Mouse (Mus musculus): Measurements from ENCODE around the gene Sorcs1. TPM values are rescaled to one million over a fixed set of nuclear protein-coding genes. Genes with fewer than 3 reads are reported as not detected.
A peak's percentile ranks its signal among the peaks of the same experiment; 100 is the strongest.

The Sorcs1 gene
- polyA plus RNA-seq, 1 experiment from 2014 or later, result 4.7 TPM

- ATAC-seq (ENCODE audit: low FRiP score) (no peak), DNase-seq (ENCODE audit: low spot score) (no peak)
- no peaks in the 10 kb centered on the region for H3K4me1 ChIP-seq (replicated peaks; ENCODE audit: control insufficient read depth, insufficient read depth, low read length)
- no peak overlapping the region for H3K27ac ChIP-seq (ENCODE audit: low read depth, low read length)
- WGBS, result 81% methylated on average over 2 of the region's 2 CpGs
- no peak overlapping the region for H3K4me3 ChIP-seq (ENCODE audit: low read depth, low read length)
- H3K9ac ChIP-seq (ENCODE audit: low read depth, low read length), result no peak overlapping the region
- no peak overlapping the region for H3K4me2 ChIP-seq (replicated peaks; ENCODE audit: low read depth, low read length)
- no peaks in the 10 kb centered on the region for H3K9me3 ChIP-seq (ENCODE audit: control insufficient read depth, low read length)
- H3K27me3 ChIP-seq (ENCODE audit: control insufficient read depth, insufficient read depth, low read length), result no peaks in the 10 kb centered on the region
- H3K36me3 ChIP-seq (ENCODE audit: control insufficient read depth, insufficient read depth, low read length), result no peaks in the 10 kb centered on the region
Observed at GRCm38 (mm10) chr19:50307046-50307445, 371.4 kb downstream of the Sorcs1 start.

GRCm38 (mm10) chr19:50294205-50294604, 384.2 kb downstream of the Sorcs1 start:
- Histone ChIP-seq H3K4me2 (replicated peaks; ENCODE audit: low read depth, low read length) (no peak overlapping the region), H3K4me3 (ENCODE audit: low read depth, low read length) (no peak overlapping the region), H3K27me3 (ENCODE audit: control insufficient read depth, insufficient read depth, low read length) (no peaks in the 10 kb centered on the region), H3K36me3 (ENCODE audit: control insufficient read depth, insufficient read depth, low read length) (no peaks in the 10 kb centered on the region), H3K27ac (ENCODE audit: low read depth, low read length) (no peak overlapping the region), H3K9me3 (ENCODE audit: control insufficient read depth, low read length) (no peaks in the 10 kb centered on the region), H3K9ac (ENCODE audit: low read depth, low read length) (no peak overlapping the region), H3K4me1 (replicated peaks; ENCODE audit: control insufficient read depth, insufficient read depth, low read length) (no peaks in the 10 kb centered on the region)
- DNase-seq (ENCODE audit: low spot score) (no peak), ATAC-seq (ENCODE audit: low FRiP score) (no peak)
- WGBS, result 92% methylated on average over 7 of the region's 7 CpGs

- no peaks in the 10 kb centered on the region for H3K36me3 ChIP-seq (ENCODE audit: control insufficient read depth, insufficient read depth, low read length)
- H3K27me3 ChIP-seq (ENCODE audit: control insufficient read depth, insufficient read depth, low read length), result no peaks in the 10 kb centered on the region
- H3K9me3 ChIP-seq (ENCODE audit: control insufficient read depth, low read length), result no peaks in the 10 kb centered on the region
- H3K27ac ChIP-seq (ENCODE audit: low read depth, low read length), result no peak overlapping the region
- DNase-seq (ENCODE audit: low spot score) (peak; percentile 64), ATAC-seq (ENCODE audit: low FRiP score) (no peak)
- no peak overlapping the region for H3K4me3 ChIP-seq (ENCODE audit: low read depth, low read length)
- H3K4me2 ChIP-seq (replicated peaks; ENCODE audit: low read depth, low read length), result no peak overlapping the region
- H3K4me1 ChIP-seq (replicated peaks; ENCODE audit: control insufficient read depth, insufficient read depth, low read length), result no peaks in the 10 kb centered on the region
- WGBS, result 88% methylated on average over 1 of the region's 1 CpGs
- H3K9ac ChIP-seq (ENCODE audit: low read depth, low read length), result no peak overlapping the region
Observed at GRCm38 (mm10) chr19:50264450-50264849, 414.0 kb downstream of the Sorcs1 start.

DNA sequence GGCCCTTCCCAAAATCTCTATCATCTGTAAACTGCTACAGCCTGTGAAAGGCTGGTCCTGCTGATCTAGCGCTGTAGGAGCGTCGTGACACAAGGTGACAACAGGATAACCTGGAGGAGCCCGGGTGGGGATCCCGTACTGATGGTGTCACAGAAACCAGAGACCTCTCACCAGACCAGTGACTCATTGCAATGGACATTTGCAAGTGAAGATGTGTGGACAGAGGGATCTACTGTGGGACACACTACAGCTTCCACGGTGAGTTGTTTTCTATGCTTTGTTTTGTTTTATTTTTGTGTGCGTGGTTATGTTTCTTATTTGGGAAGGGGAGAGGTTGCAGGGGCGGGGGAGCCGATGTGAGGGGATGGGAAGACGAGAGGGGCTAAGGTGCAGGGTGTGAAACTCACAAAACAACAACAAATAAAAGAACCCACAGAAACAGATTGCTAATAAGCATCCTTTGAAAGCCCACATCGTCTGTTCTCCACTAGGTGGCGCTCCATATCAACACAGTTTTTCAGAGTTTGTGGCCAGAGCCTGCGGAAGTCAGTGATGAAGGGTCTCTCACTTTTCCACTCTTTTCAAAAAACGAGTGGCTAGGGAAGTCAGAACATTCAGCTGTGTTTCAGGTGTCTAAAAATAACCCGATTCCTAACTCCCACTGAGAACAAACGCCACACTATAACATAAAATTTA, 419.6 kb downstream of the Sorcs1 start:
- ATAC-seq (ENCODE audit: low FRiP score) (peak; percentile 45; the same call in 1 of the 2 replicates), DNase-seq (ENCODE audit: low spot score) (peak; percentile 82)
- Histone ChIP-seq H3K4me1 (replicated peaks; ENCODE audit: control insufficient read depth, insufficient read depth, low read length) (no peaks in the 10 kb centered on the region), H3K4me2 (replicated peaks; ENCODE audit: low read depth, low read length) (no peak overlapping the region), H3K36me3 (ENCODE audit: control insufficient read depth, insufficient read depth, low read length) (no peaks in the 10 kb centered on the region), H3K27me3 (ENCODE audit: control insufficient read depth, insufficient read depth, low read length) (no peaks in the 10 kb centered on the region), H3K9me3 (ENCODE audit: control insufficient read depth, low read length) (no peaks in the 10 kb centered on the region), H3K4me3 (ENCODE audit: low read depth, low read length) (no peak overlapping the region), H3K9ac (ENCODE audit: low read depth, low read length) (no peak overlapping the region), H3K27ac (ENCODE audit: low read depth, low read length) (no peak overlapping the region)
- 44% methylated on average over 16 of the region's 16 CpGs for WGBS

DNA sequence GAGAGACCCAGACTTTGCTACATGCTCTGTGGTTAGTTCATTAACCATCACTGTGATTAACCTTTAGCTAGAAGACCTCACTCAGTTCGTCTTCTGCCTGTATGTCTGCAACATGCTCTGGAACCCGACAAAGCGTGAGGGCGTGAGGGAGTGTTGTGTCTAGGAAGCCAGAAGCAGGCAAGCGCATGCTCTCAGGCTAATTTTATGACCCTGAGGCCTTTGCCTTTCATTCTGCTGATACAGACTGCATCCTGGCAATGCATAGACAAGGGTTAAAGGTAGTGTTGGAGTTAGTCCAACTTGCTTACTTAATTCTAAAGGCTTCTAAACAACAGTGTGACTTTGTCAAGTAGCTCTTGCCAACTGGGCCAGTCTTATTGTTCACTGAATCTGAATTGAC, 458.0 kb downstream of the Sorcs1 start:
- Histone ChIP-seq H3K4me2 (replicated peaks; ENCODE audit: low read depth, low read length) (no peak overlapping the region), H3K4me1 (replicated peaks; ENCODE audit: control insufficient read depth, insufficient read depth, low read length) (no peaks in the 10 kb centered on the region), H3K27me3 (ENCODE audit: control insufficient read depth, insufficient read depth, low read length) (no peaks in the 10 kb centered on the region), H3K9ac (ENCODE audit: low read depth, low read length) (no peak overlapping the region), H3K36me3 (ENCODE audit: control insufficient read depth, insufficient read depth, low read length) (no peaks in the 10 kb centered on the region), H3K4me3 (ENCODE audit: low read depth, low read length) (no peak overlapping the region), H3K27ac (ENCODE audit: low read depth, low read length) (no peak overlapping the region), H3K9me3 (ENCODE audit: control insufficient read depth, low read length) (no peaks in the 10 kb centered on the region)
- DNase-seq (ENCODE audit: low spot score), result no peak
- no peak for ATAC-seq (ENCODE audit: low FRiP score)
- WGBS, result 82% methylated on average over 5 of the region's 5 CpGs

GRCm38 (mm10) chr19:50214466-50215228, 463.8 kb downstream of the Sorcs1 start:
- DNase-seq (ENCODE audit: low spot score) (peak; percentile 7), ATAC-seq (ENCODE audit: low FRiP score) (peak; percentile 71; the same call in 1 of the 2 replicates)
- Histone ChIP-seq H3K4me1 (replicated peaks; ENCODE audit: control insufficient read depth, insufficient read depth, low read length) (no peaks in the 10 kb centered on the region), H3K4me2 (replicated peaks; ENCODE audit: low read depth, low read length) (no peak overlapping the region), H3K27me3 (ENCODE audit: control insufficient read depth, insufficient read depth, low read length) (no peaks in the 10 kb centered on the region), H3K27ac (ENCODE audit: low read depth, low read length) (no peak overlapping the region), H3K36me3 (ENCODE audit: control insufficient read depth, insufficient read depth, low read length) (no peaks in the 10 kb centered on the region), H3K9ac (ENCODE audit: low read depth, low read length) (no peak overlapping the region), H3K9me3 (ENCODE audit: control insufficient read depth, low read length) (no peaks in the 10 kb centered on the region), H3K4me3 (ENCODE audit: low read depth, low read length) (no peak overlapping the region)
- WGBS, result 39% methylated on average over 7 of the region's 7 CpGs

DNA sequence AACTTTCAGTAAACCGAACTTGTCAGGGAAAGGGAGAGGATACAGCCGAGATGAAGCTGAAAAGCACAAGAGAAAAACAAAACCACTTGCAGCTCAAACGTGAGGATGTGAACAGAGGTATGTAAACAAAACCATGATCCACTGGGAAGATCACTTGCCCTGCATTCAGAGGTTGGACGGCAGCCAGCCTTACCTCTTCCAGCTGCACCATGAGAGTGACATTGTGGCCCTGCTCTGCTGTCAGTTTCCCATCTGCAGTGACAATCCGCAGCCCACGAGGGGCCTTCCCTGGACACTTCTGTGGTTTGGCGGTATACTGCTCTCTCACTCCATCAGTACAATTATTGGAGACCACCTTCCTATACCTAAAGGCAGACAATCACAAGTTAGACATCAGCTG, 468.0 kb downstream of the Sorcs1 start:
- no peak for ATAC-seq (ENCODE audit: low FRiP score)
- DNase-seq (ENCODE audit: low spot score), result no peak
- H3K4me1 ChIP-seq (replicated peaks; ENCODE audit: control insufficient read depth, insufficient read depth, low read length), result no peaks in the 10 kb centered on the region
- no peak overlapping the region for H3K4me3 ChIP-seq (ENCODE audit: low read depth, low read length)
- no peak overlapping the region for H3K9ac ChIP-seq (ENCODE audit: low read depth, low read length)
- WGBS, result 57% methylated on average over 7 of the region's 7 CpGs
- no peaks in the 10 kb centered on the region for H3K36me3 ChIP-seq (ENCODE audit: control insufficient read depth, insufficient read depth, low read length)
- H3K4me2 ChIP-seq (replicated peaks; ENCODE audit: low read depth, low read length), result no peak overlapping the region
- no peak overlapping the region for H3K27ac ChIP-seq (ENCODE audit: low read depth, low read length)
- H3K9me3 ChIP-seq (ENCODE audit: control insufficient read depth, low read length), result no peaks in the 10 kb centered on the region
- no peaks in the 10 kb centered on the region for H3K27me3 ChIP-seq (ENCODE audit: control insufficient read depth, insufficient read depth, low read length)

DNA sequence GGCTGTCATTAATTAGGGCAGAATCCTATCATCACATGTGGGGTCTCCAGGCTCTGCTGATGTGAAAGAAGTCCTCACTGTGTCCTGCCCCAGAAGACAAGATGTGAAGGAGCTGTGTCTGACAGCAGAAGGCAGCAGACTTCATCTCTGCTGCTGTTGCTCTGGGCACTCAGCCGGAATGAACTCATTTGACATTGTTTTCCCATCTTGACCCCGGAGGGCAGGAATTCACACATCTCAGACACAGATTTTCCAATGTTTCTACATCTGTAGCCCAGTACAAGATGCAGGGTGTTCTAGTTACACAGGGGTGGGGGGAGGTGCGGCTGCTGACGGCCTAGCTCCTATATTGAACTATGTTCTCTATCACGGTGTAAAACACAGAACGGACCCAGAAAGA, 474.1 kb downstream of the Sorcs1 start:
- Histone ChIP-seq H3K4me2 (replicated peaks; ENCODE audit: low read depth, low read length) (no peak overlapping the region), H3K9me3 (ENCODE audit: control insufficient read depth, low read length) (no peaks in the 10 kb centered on the region), H3K4me3 (ENCODE audit: low read depth, low read length) (no peak overlapping the region), H3K9ac (ENCODE audit: low read depth, low read length) (no peak overlapping the region), H3K27ac (ENCODE audit: low read depth, low read length) (no peak overlapping the region), H3K36me3 (ENCODE audit: control insufficient read depth, insufficient read depth, low read length) (no peaks in the 10 kb centered on the region), H3K27me3 (ENCODE audit: control insufficient read depth, insufficient read depth, low read length) (no peaks in the 10 kb centered on the region), H3K4me1 (replicated peaks; ENCODE audit: control insufficient read depth, insufficient read depth, low read length) (no peaks in the 10 kb centered on the region)
- 53% methylated on average over 6 of the region's 6 CpGs for WGBS
- no peak for ATAC-seq (ENCODE audit: low FRiP score)
- peak; percentile 8 for DNase-seq (ENCODE audit: low spot score)

DNA sequence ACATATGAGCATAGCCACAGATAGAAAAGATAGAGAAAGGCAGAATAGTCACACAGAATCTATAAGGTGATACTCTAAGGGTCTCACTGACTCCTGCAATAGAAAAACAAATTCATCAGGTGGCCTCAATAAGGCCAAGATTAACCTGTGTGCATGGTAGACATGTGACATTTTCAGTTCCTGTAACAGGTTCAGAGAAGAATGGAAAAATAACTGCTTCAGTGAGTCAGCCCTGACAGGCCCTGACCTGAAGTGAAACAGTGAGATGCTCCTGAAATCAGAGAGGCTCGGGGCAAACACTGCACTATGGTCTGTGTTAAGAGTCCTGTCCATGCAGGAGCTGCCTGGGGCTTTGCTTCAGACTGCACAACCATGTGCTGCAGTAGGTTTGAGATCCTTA, 481.9 kb downstream of the Sorcs1 start:
- H3K4me2 ChIP-seq (replicated peaks; ENCODE audit: low read depth, low read length), result no peak overlapping the region
- H3K36me3 ChIP-seq (ENCODE audit: control insufficient read depth, insufficient read depth, low read length), result no peaks in the 10 kb centered on the region
- no peak overlapping the region for H3K27ac ChIP-seq (ENCODE audit: low read depth, low read length)
- no peaks in the 10 kb centered on the region for H3K4me1 ChIP-seq (replicated peaks; ENCODE audit: control insufficient read depth, insufficient read depth, low read length)
- H3K27me3 ChIP-seq (ENCODE audit: control insufficient read depth, insufficient read depth, low read length), result no peaks in the 10 kb centered on the region
- H3K4me3 ChIP-seq (ENCODE audit: low read depth, low read length), result no peak overlapping the region
- no peak overlapping the region for H3K9ac ChIP-seq (ENCODE audit: low read depth, low read length)
- H3K9me3 ChIP-seq (ENCODE audit: control insufficient read depth, low read length), result no peaks in the 10 kb centered on the region
- no peak for DNase-seq (ENCODE audit: low spot score)
- ATAC-seq (ENCODE audit: low FRiP score), result no peak
- WGBS, result 90% methylated on average over 1 of the region's 1 CpGs

Measured in hindbrain, embryonic 11.5 days (tissue).